Mouse (Mus musculus) MEL (cell line): ENCODE results near the gene Ppp1r18. TPM values are rescaled to one million over a fixed set of nuclear protein-coding genes. Genes with fewer than 3 reads are reported as not detected.
A peak's percentile ranks its signal among the peaks of the same experiment; 100 is the strongest.

Experiments used
- DNase-seq: peaks from one replicate; pipeline ENCODE4 v3.0.0; 2011; ENCODE audit warnings: low read depth, low spot score
- H3K27ac ChIP-seq: 2 replicates; pipeline ENCODE4 v1.5.1; 2012; ENCODE audit warnings: low read depth, mild to moderate bottlenecking, control low read depth, low read length, moderate library complexity; ENCODE audit not compliant: control insufficient read depth
- H3K27me3 ChIP-seq, 2 experiments: fragments of 150-350 bp in 1 of 2; sonication (generic) in 1 of 2; 2 replicates each; pipeline ENCODE4 v1.6.1; 2012; ENCODE audit warnings: low read length in 2 of 2, mild to moderate bottlenecking in 2 of 2, improper control_type of control experiment in 1 of 2, moderate library complexity in 1 of 2; ENCODE audit not compliant: insufficient read depth in 2 of 2, control insufficient read depth in 1 of 2
- H3K36me3 ChIP-seq, 2 experiments: 2 replicates each; pipeline ENCODE4 v1.6.1; 2012 to 2014; ENCODE audit warnings: low read length in 2 of 2, improper control_type of control experiment in 1 of 2, inconsistent platforms in 1 of 2, mild to moderate bottlenecking in 1 of 2; ENCODE audit not compliant: insufficient read depth in 2 of 2, control insufficient read depth in 1 of 2
- H3K4me1 ChIP-seq, 2 experiments: fragments of 150-350 bp in 1 of 2; sonication (generic) in 1 of 2; 2 replicates each; pipeline ENCODE4 v1.6.1; 2012; ENCODE audit warnings: low read length in 2 of 2, improper control_type of control experiment in 1 of 2, mild to moderate bottlenecking in 1 of 2; ENCODE audit not compliant: insufficient read depth in 2 of 2, control insufficient read depth in 1 of 2
- H3K4me3 ChIP-seq, 2 experiments: fragments of 150-350 bp in 1 of 2; sonication (generic) in 1 of 2; 2 replicates each; pipeline ENCODE4 v1.5.1; 2012; ENCODE audit warnings: low read depth in 2 of 2, low read length in 2 of 2, mild to moderate bottlenecking in 2 of 2, moderate library complexity in 2 of 2, control low read depth in 1 of 2, improper control_type of control experiment in 1 of 2; ENCODE audit not compliant: control insufficient read depth in 1 of 2, insufficient read depth in 1 of 2
- H3K79me2 ChIP-seq: 2 replicates; pipeline ENCODE4 v1.6.1; 2012; ENCODE audit warnings: mild to moderate bottlenecking, low read length, moderate library complexity; ENCODE audit not compliant: control insufficient read depth, poor library complexity, insufficient read depth
- H3K9ac ChIP-seq: 2 replicates; pipeline ENCODE4 v1.6.1; 2012; ENCODE audit warnings: low read depth, mild to moderate bottlenecking, control low read depth, low read length, moderate library complexity; ENCODE audit not compliant: control insufficient read depth, poor library complexity, severe bottlenecking
- H3K9me3 ChIP-seq: fragments of 150-350 bp; sonication (generic); replicated peaks from 2 replicates; pipeline ENCODE4 v1.6.1; 2012; ENCODE audit warnings: mild to moderate bottlenecking, low read length, improper control_type of control experiment, moderate library complexity; ENCODE audit not compliant: insufficient read depth
- BHLHE40 ChIP-seq: IDR thresholded peaks from 2 replicates; pipeline ENCODE4 v1.6.1; 2012; ENCODE audit warnings: low read depth, mild to moderate bottlenecking, inconsistent platforms, low read length, improper control_type of control experiment, borderline replicate concordance
- CHD1 ChIP-seq: IDR thresholded peaks from 2 replicates; pipeline ENCODE4 v1.6.1; 2012; ENCODE audit warnings: low read depth, mild to moderate bottlenecking, inconsistent platforms, low read length, improper control_type of control experiment
- CHD2 ChIP-seq: IDR thresholded peaks from 2 replicates; pipeline ENCODE4 v1.6.1; 2011; ENCODE audit warnings: low read length, improper control_type of control experiment
- CTCF ChIP-seq, 3 experiments: IDR thresholded peaks in 2 of 3; conservative IDR thresholded peaks in 1 of 3; 2 replicates each; pipeline ENCODE4 v1.5.1; 2011 to 2012; ENCODE audit warnings: low read length in 3 of 3, low read depth in 2 of 3, mild to moderate bottlenecking in 2 of 3, improper control_type of control experiment in 1 of 3, inconsistent platforms in 1 of 3, mixed read lengths in 1 of 3, moderate library complexity in 1 of 3; ENCODE audit not compliant: control insufficient read depth in 1 of 3, insufficient read depth in 1 of 3, poor library complexity in 1 of 3, severe bottlenecking in 1 of 3
- E2F4 ChIP-seq: IDR thresholded peaks from 2 replicates; pipeline ENCODE4 v1.6.1; 2011; ENCODE audit warnings: low read depth, low read length, improper control_type of control experiment, borderline replicate concordance
- ELF1 ChIP-seq: IDR thresholded peaks from 2 replicates; pipeline ENCODE4 v1.6.1; 2014; ENCODE audit warnings: low read depth, mild to moderate bottlenecking, inconsistent platforms, low read length, improper control_type of control experiment, moderate library complexity
- EP300 ChIP-seq, 2 experiments: IDR thresholded peaks; 2 replicates each; pipeline ENCODE4 v1.6.1; 2011; ENCODE audit warnings: improper control_type of control experiment in 2 of 2, low read length in 2 of 2, low read depth in 1 of 2, mild to moderate bottlenecking in 1 of 2
- ETS1 ChIP-seq: IDR thresholded peaks from 2 replicates; pipeline ENCODE4 v1.6.1; 2012; ENCODE audit warnings: low read depth, mild to moderate bottlenecking, inconsistent platforms, low read length, improper control_type of control experiment, moderate library complexity
- GATA1 ChIP-seq: IDR thresholded peaks from 2 replicates; pipeline ENCODE4 v1.6.1; 2011; ENCODE audit warnings: low read depth, low read length, improper control_type of control experiment
- HCFC1 ChIP-seq: IDR thresholded peaks from 2 replicates; pipeline ENCODE4 v1.6.1; 2012; ENCODE audit warnings: low read depth, mild to moderate bottlenecking, inconsistent platforms, low read length, improper control_type of control experiment, moderate library complexity
- JUND ChIP-seq: IDR thresholded peaks from 2 replicates; pipeline ENCODE4 v1.6.1; 2011; ENCODE audit warnings: low read depth, mild to moderate bottlenecking, improper control_type of control experiment, low read length
- KAT2A ChIP-seq: conservative IDR thresholded peaks from 2 replicates; pipeline ENCODE4 v1.6.1; 2012; ENCODE audit warnings: low read depth, low read length, improper control_type of control experiment, inconsistent platforms
- MAFK ChIP-seq: IDR thresholded peaks from 2 replicates; pipeline ENCODE4 v1.6.1; 2011; ENCODE audit warnings: low read depth, mild to moderate bottlenecking, low read length, improper control_type of control experiment, borderline replicate concordance
- MAX ChIP-seq: IDR thresholded peaks from 2 replicates; pipeline ENCODE4 v1.6.1; 2011; ENCODE audit warnings: low read length, improper control_type of control experiment
- MEF2A ChIP-seq: IDR thresholded peaks from 2 replicates; pipeline ENCODE4 v1.6.1; 2014; ENCODE audit warnings: low read depth, mild to moderate bottlenecking, inconsistent platforms, low read length, improper control_type of control experiment; ENCODE audit not compliant: poor library complexity, insufficient replicate concordance, severe bottlenecking; ENCODE audit errors: extremely low read depth
- MXI1 ChIP-seq: IDR thresholded peaks from 2 replicates; pipeline ENCODE4 v1.6.1; 2011; ENCODE audit warnings: mild to moderate bottlenecking, low read depth, low read length, improper control_type of control experiment
- MYB ChIP-seq: IDR thresholded peaks from 2 replicates; pipeline ENCODE4 v1.6.1; 2011; ENCODE audit warnings: mild to moderate bottlenecking, low read depth, low read length, improper control_type of control experiment
- MYC ChIP-seq: IDR thresholded peaks from 2 replicates; pipeline ENCODE4 v1.6.1; 2011; ENCODE audit warnings: low read depth, mild to moderate bottlenecking, low read length, improper control_type of control experiment, moderate library complexity
- NRF1 ChIP-seq: IDR thresholded peaks from 2 replicates; pipeline ENCODE4 v1.6.1; 2014; ENCODE audit warnings: low read depth, mild to moderate bottlenecking, inconsistent platforms, low read length, improper control_type of control experiment, moderate library complexity; ENCODE audit not compliant: poor library complexity, insufficient read depth, severe bottlenecking
- POLR2A ChIP-seq, 2 experiments: IDR thresholded peaks; 2 replicates each; pipeline ENCODE4 v1.6.1; 2011 to 2012; ENCODE audit warnings: low read length in 2 of 2, mild to moderate bottlenecking in 2 of 2, control low read depth in 1 of 2, improper control_type of control experiment in 1 of 2, low read depth in 1 of 2, moderate library complexity in 1 of 2; ENCODE audit not compliant: control insufficient read depth in 1 of 2, insufficient read depth in 1 of 2, poor library complexity in 1 of 2
- POLR2AphosphoS2 ChIP-seq: IDR thresholded peaks from 2 replicates; pipeline ENCODE4 v1.6.1; 2011; ENCODE audit warnings: low read length, improper control_type of control experiment
- POLR2AphosphoS5 ChIP-seq: IDR thresholded peaks from 2 replicates; pipeline ENCODE4 v1.6.1; 2012; ENCODE audit warnings: low read depth, borderline replicate concordance, mild to moderate bottlenecking, inconsistent platforms, low read length, moderate library complexity, mixed read lengths
- RAD21 ChIP-seq: IDR thresholded peaks from 2 replicates; pipeline ENCODE4 v1.6.1; 2011; ENCODE audit warnings: mild to moderate bottlenecking, low read depth, low read length, improper control_type of control experiment
- RCOR1 ChIP-seq: IDR thresholded peaks from 2 replicates; pipeline ENCODE4 v1.6.1; 2012; ENCODE audit warnings: low read depth, mild to moderate bottlenecking, inconsistent platforms, low read length, improper control_type of control experiment
- SIN3A ChIP-seq: IDR thresholded peaks from 2 replicates; pipeline ENCODE4 v1.6.1; 2012; ENCODE audit warnings: low read length, improper control_type of control experiment, inconsistent platforms
- SMC3 ChIP-seq: IDR thresholded peaks from 2 replicates; pipeline ENCODE4 v1.6.1; 2011; ENCODE audit warnings: low read depth, low read length, improper control_type of control experiment
- TAL1 ChIP-seq: IDR thresholded peaks from 2 replicates; pipeline ENCODE4 v1.6.1; 2012; ENCODE audit warnings: mild to moderate bottlenecking, inconsistent platforms, low read length, moderate library complexity, mixed read lengths
- TBP ChIP-seq: IDR thresholded peaks from 2 replicates; pipeline ENCODE4 v1.8.0; 2011; ENCODE audit warnings: low read depth, low read length, improper control_type of control experiment
- TCF12 ChIP-seq: IDR thresholded peaks from 2 replicates; pipeline ENCODE4 v1.6.1; 2014; ENCODE audit warnings: low read depth, mild to moderate bottlenecking, inconsistent platforms, low read length, improper control_type of control experiment, moderate library complexity
- UBTF ChIP-seq: IDR thresholded peaks from 2 replicates; pipeline ENCODE4 v1.6.1; 2012; ENCODE audit warnings: low read depth, mild to moderate bottlenecking, inconsistent platforms, low read length, improper control_type of control experiment, moderate library complexity, borderline replicate concordance; ENCODE audit not compliant: insufficient read depth
- USF1 ChIP-seq: IDR thresholded peaks from 2 replicates; pipeline ENCODE4 v1.6.1; 2014; ENCODE audit warnings: low read depth, mild to moderate bottlenecking, inconsistent platforms, low read length, improper control_type of control experiment, moderate library complexity
- USF2 ChIP-seq, 2 experiments: IDR thresholded peaks; 2 replicates each; pipeline ENCODE4 v1.6.1; 2011 to 2012; ENCODE audit warnings: improper control_type of control experiment in 2 of 2, low read length in 2 of 2, borderline replicate concordance in 1 of 2, inconsistent platforms in 1 of 2, low read depth in 1 of 2, mild to moderate bottlenecking in 1 of 2; ENCODE audit not compliant: insufficient read depth in 1 of 2
- ZC3H11A ChIP-seq: IDR thresholded peaks from 2 replicates; pipeline ENCODE4 v1.6.1; 2012; ENCODE audit warnings: low read depth, mild to moderate bottlenecking, inconsistent platforms, low read length, improper control_type of control experiment
- ZKSCAN1 ChIP-seq: IDR thresholded peaks from 2 replicates; pipeline ENCODE4 v1.6.1; 2012; ENCODE audit warnings: low read depth, mild to moderate bottlenecking, inconsistent platforms, low read length, improper control_type of control experiment, moderate library complexity
- ZNF384 ChIP-seq: IDR thresholded peaks from 2 replicates; pipeline ENCODE4 v1.6.1; 2012; ENCODE audit warnings: low read depth, mild to moderate bottlenecking, inconsistent platforms, low read length, improper control_type of control experiment
- polyA plus RNA-seq, 2 experiments: library from polyadenylated mRNA; stranded (reverse) in 1 of 2; unstranded in 1 of 2; fragments of >175 nt in 1 of 2; fragments of >200 nt in 1 of 2; gene quantifications; 2 replicates each; pipeline versions ENCODE4 v1.2.1 to v1.2.4; 2012; ENCODE audit warnings: low replicate concordance in 2 of 2, low read depth in 1 of 2; ENCODE audit not compliant: insufficient read length in 2 of 2, insufficient read depth in 1 of 2, missing spikeins in 1 of 2
- total RNA-seq: library from RNA; depleted of rRNA; stranded (reverse); fragments of 300-350 nt; gene quantifications from 2 replicates; pipeline ENCODE4 v1.2.3, GENCODE M21; 2012; rRNA removed

Gene Ppp1r18
- total RNA-seq (10.1 and 12.7 TPM in 2 replicates), polyA plus RNA-seq (10 to 100 TPM in 1 of 2 experiments, not detected in 1; 36.2 TPM)

DNA sequence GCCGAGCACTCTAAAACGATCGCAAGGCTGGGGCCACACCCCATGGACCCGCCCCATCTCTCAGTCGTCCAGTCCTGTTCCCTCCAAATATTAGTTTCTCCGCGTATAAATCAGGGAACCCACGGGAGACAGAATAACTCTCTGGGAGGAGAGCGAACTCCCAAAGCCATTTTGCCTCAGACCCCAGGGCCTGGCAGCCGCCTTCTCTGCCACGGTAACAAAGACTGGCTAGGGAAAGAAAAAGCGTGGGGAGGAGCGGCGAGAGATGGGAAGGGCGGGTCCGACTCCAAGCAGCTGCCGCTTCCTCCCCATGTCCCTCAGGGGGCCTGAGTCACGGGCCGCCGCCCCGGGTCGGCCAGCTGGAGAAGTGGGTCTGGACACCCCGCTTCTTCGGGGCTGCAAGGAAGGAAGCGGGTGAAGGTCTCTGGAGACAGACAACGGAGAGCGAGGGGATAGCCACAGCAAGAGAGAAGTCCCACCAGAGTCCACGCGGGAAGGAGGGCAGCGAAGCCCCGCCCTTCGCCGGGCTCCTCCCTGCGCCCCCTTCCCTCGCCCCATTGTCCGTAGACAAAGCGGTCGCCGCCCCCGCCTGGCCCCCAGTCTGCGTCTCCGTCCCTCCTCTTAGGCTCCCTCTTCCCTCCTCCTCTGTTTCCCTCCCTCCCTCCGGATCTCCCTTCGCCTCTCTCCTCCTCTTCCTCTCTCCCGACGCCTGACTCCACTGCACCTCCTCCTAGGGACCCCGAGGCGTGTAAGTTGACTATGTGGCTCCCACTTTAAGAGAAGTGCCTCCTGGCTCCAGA, at the start of gene Ppp1r18:
Ppp1r18 (plus strand) TSS at position 113 of the 800 bp plus-strand sequence.
- Histone ChIP-seq H3K4me1 (peaks cover 2 to 19% of the 10 kb centered on the region in 2 experiments), H3K36me3 (peaks cover 0 to 5% of the 10 kb centered on the region in 2 experiments; a peak in 2 of 4 replicates), H3K9me3 (no peaks in the 10 kb centered on the region), H3K9ac (peak within 1 kb of the TSS; percentile 77), H3K79me2 (peaks cover 14% of the 10 kb centered on the region), H3K27ac (peak within 1 kb of the TSS; percentile 70), H3K4me3 (peak within 1 kb of the TSS; percentile 62 to 70), H3K27me3 (no peaks in the 10 kb centered on the region)
- DNase-seq: peak; percentile 79
- TF ChIP-seq TAL1: no peak
- no peak; the same call in 1 of the 2 replicates for TF ChIP-seq HCFC1
- TF ChIP-seq ZKSCAN1: no peak
- no peak for TF ChIP-seq CHD2
- TF ChIP-seq ETS1: peak; percentile 48; the same call in 1 of the 2 replicates
- 0 out of 2 replicates have a peak, but pooled peaks have one; percentile 7 for TF ChIP-seq TCF12
- TF ChIP-seq BHLHE40: peak; percentile 63; the same call in 1 of the 2 replicates
- TF ChIP-seq RCOR1: no peak
- no peak for TF ChIP-seq E2F4
- TF ChIP-seq ELF1: no peak
- TF ChIP-seq JUND: no peak
- peak; percentile 10; the same call in 1 of the 2 replicates for TF ChIP-seq MAX
- TF ChIP-seq USF1: no peak
- TF ChIP-seq POLR2A (IDR thresholded peaks at IDR 0.05; ENCODE audit: control insufficient read depth in 1 of 2, insufficient read depth in 1 of 2, low read depth in 1 of 2, low read length in 2 of 2, poor library complexity in 1 of 2): peak; percentile 28 to 43; a peak in 3 of 4 replicates
- peak; percentile 66 for TF ChIP-seq MXI1
- TF ChIP-seq EP300 (IDR thresholded peaks at IDR 0.05; ENCODE audit: low read depth in 1 of 2, low read length in 2 of 2): no peak
- no peak for TF ChIP-seq KAT2A
- peak; percentile 34; the same call in 1 of the 2 replicates for TF ChIP-seq POLR2AphosphoS2
- TF ChIP-seq SIN3A: peak; percentile 41; the same call in 1 of the 2 replicates
- no peak for TF ChIP-seq MAFK
- no peak for TF ChIP-seq NRF1
- no peak for TF ChIP-seq USF2 (IDR thresholded peaks at IDR 0.05; ENCODE audit: borderline replicate concordance in 1 of 2, insufficient read depth in 1 of 2, low read depth in 1 of 2, low read length in 2 of 2)
- TF ChIP-seq MYB: no peak
- TF ChIP-seq ZNF384: no peak
- 0 out of 2 replicates have a peak, but pooled peaks have one; percentile 24 for TF ChIP-seq TBP
- TF ChIP-seq UBTF: no peak
- no peak for TF ChIP-seq ZC3H11A
- no peak for TF ChIP-seq SMC3
- TF ChIP-seq MYC: peak; percentile 48; the same call in 1 of the 2 replicates
- TF ChIP-seq POLR2AphosphoS5: no peak
- no peak for TF ChIP-seq CHD1
- TF ChIP-seq GATA1: no peak
- no peak for TF ChIP-seq RAD21
- no peak for TF ChIP-seq CTCF (IDR thresholded peaks at IDR 0.05 in 2 of 3, conservative IDR thresholded peaks at IDR 0.05 in 1 of 3; ENCODE audit: control insufficient read depth in 1 of 3, insufficient read depth in 1 of 3, low read depth in 2 of 3, low read length in 3 of 3, poor library complexity in 1 of 3, severe bottlenecking in 1 of 3)
- no peak for TF ChIP-seq MEF2A
